Mouse (Mus musculus) limb, embryonic 15.5 days (tissue): ENCODE measurements around the gene Sult3a2. TPM values are rescaled to one million over a fixed set of nuclear protein-coding genes. Genes with fewer than 3 reads are reported as not detected.

Source experiments
- ATAC-seq: fragments of 200-750 bp; cut with Nextera tagmentation; 2 replicates; pipeline ENCODE4 v1.8.0; 2017; ENCODE audit warnings: low read depth, moderate TSS enrichment; ENCODE audit not compliant: insufficient number of reproducible peaks, low FRiP score, low TSS enrichment
- H3K27ac ChIP-seq: fragments of 300-500 bp; sonication (generic); 2 replicates; pipeline ENCODE4 v1.5.1; 2015; ENCODE audit warnings: moderate library complexity, mild to moderate bottlenecking, inconsistent platforms
- H3K27me3 ChIP-seq: fragments of 300-500 bp; sonication (generic); 2 replicates; pipeline ENCODE4 v1.6.1; 2015; ENCODE audit warnings: inconsistent platforms
- H3K36me3 ChIP-seq: fragments of 300-500 bp; sonication (generic); 2 replicates; pipeline ENCODE4 v1.6.1; 2015; ENCODE audit warnings: inconsistent platforms
- H3K4me1 ChIP-seq: fragments of 300-500 bp; sonication (generic); 2 replicates; pipeline ENCODE4 v1.6.1; 2015; ENCODE audit warnings: inconsistent platforms
- H3K4me2 ChIP-seq: fragments of 300-500 bp; sonication (generic); 2 replicates; pipeline ENCODE4 v1.6.1; 2015; ENCODE audit warnings: mild to moderate bottlenecking, inconsistent platforms
- H3K4me3 ChIP-seq: fragments of 300-500 bp; sonication (generic); 2 replicates; pipeline ENCODE4 v1.5.1; 2015; ENCODE audit warnings: mild to moderate bottlenecking, inconsistent platforms
- H3K9ac ChIP-seq: fragments of 300-500 bp; sonication (generic); 2 replicates; pipeline ENCODE4 v1.6.1; 2015; ENCODE audit warnings: inconsistent platforms
- H3K9me3 ChIP-seq: fragments of 300-500 bp; sonication (generic); 2 replicates; pipeline ENCODE4 v1.6.1; 2016; ENCODE audit warnings: inconsistent platforms
- WGBS: fragments of 180-500 bp; shearing (Covaris S2); methylation state at CpG from one replicate; pipeline ENCODE4 v1.1.7; 2015; 5-methylcytosine and 5-hydroxymethylcytosine counted together
- polyA plus RNA-seq: library from polyadenylated mRNA; unstranded; fragments of >200 nt; fragmentation: Nextera tagmentation; extraction: Ambion mirVana; gene quantifications from 2 replicates; pipeline ENCODE4 v1.2.1, GENCODE M21; 2015

Gene Sult3a2
- polyA plus RNA-seq, 1 experiment from 2014 or later = not detected

DNA sequence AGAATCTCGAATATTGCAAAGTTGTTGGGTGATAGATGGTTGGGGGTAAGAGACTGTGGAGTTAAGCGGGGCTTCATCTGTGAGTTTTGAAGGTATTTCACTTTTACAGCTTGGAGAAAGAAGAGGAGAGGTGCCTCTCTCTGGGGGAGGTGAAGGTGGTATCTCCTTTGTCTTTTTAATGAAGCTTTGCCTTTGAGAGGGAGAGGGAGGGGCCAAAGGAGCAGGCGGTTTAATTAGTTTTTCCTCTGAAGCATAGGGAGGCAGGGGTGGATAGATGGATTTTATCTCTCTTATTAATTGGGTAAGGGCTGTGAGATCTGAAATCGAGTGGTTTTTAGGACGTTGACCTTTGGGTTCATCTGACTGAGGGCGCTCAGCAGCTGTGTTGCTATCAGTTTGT is 62.7 kb downstream of the Sult3a2 start:
- Histone ChIP-seq H3K4me2 (no peak overlapping the region), H3K9me3 (no peaks in the 10 kb centered on the region), H3K4me1 (no peaks in the 10 kb centered on the region), H3K9ac (no peak overlapping the region), H3K27ac (no peak overlapping the region), H3K27me3 (no peaks in the 10 kb centered on the region), H3K36me3 (no peaks in the 10 kb centered on the region), H3K4me3 (no peak overlapping the region)
- no peak for ATAC-seq
- WGBS = 56% methylated on average over 6 of the region's 6 CpGs

DNA sequence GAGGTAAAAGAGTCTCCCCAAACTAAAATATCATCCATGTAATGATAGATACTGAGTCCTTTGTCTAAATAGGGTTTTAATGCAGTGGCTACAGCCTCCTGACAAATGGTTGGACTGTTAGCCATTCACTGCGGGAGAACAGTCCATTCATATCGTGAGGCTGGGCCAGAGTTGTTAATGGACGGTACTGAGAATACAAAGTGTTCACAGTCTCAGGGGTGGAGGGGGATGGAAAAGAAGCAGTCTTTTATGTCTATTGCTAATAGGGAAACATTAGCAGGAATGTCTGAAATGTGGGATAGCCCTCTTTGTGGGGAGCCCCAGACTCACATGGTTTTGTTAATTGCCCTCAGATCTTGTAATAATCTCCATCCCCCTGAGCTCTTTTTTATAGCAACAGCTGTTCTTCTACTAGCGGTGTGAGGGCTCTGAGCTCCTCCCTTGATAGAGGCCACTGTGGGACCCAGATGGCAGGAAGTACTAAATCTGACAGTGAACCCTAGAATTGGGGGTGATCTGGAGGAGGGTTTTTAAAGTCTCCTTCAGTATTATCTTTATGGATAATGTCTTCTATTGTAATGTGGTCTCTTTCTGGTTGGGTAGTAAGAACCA is 64.6 kb downstream of the Sult3a2 start:
- no peaks in the 10 kb centered on the region for H3K9me3 ChIP-seq
- ATAC-seq = no peak
- no peak overlapping the region for H3K4me2 ChIP-seq
- H3K36me3 ChIP-seq = no peaks in the 10 kb centered on the region
- H3K27me3 ChIP-seq = no peaks in the 10 kb centered on the region
- H3K9ac ChIP-seq = no peak overlapping the region
- 33% methylated on average over 4 of the region's 4 CpGs for WGBS
- no peak overlapping the region for H3K27ac ChIP-seq
- no peaks in the 10 kb centered on the region for H3K4me1 ChIP-seq
- H3K4me3 ChIP-seq = no peak overlapping the region

Other genes starting within 250 kb of the Sult3a2 start
- gene Clvs2, start 161.9 kb downstream of the Sult3a2 start, polyA plus RNA-seq = 0.06 TPM in 1 of 2 replicates, not detected in the other
- not detected in 2 replicates for gene Sult3a1, start 71.0 kb upstream of the Sult3a2 start, polyA plus RNA-seq
- gene Rsph4a, start 118.4 kb upstream of the Sult3a2 start, polyA plus RNA-seq = 0.05 TPM in 1 of 2 replicates, not detected in the other
- 21.2 and 21.7 TPM in 2 replicates for gene Zup1, start 164.6 kb upstream of the Sult3a2 start, polyA plus RNA-seq
- gene Rwdd1, start 232.9 kb upstream of the Sult3a2 start, polyA plus RNA-seq = 116 and 118 TPM in 2 replicates